Mouse (Mus musculus) stomach, postnatal 0 days (tissue): ENCODE results near the gene Cfap20. TPM values are rescaled to one million over a fixed set of nuclear protein-coding genes. Genes with fewer than 3 reads are reported as not detected.

Source experiments
- ATAC-seq: fragments of 200-750 bp; cut with Nextera tagmentation; 2 replicates; pipeline ENCODE4 v1.8.0; 2017; ENCODE audit not compliant: low FRiP score, low TSS enrichment
- DNase-seq: peaks from one replicate; pipeline ENCODE4 v3.0.0-alpha.2; 2016; ENCODE audit warnings: low spot score
- H3K27ac ChIP-seq: fragments of 300-500 bp; sonication (generic); replicated peaks from 2 replicates; pipeline ENCODE4 v1.5.1; 2014; ENCODE audit warnings: mild to moderate bottlenecking, control low read depth
- H3K27me3 ChIP-seq: fragments of 300-500 bp; sonication (generic); 2 replicates; pipeline ENCODE4 v1.6.1; 2014; ENCODE audit warnings: low read length; ENCODE audit not compliant: control insufficient read depth, insufficient read depth
- H3K36me3 ChIP-seq: fragments of 300-500 bp; sonication (generic); 2 replicates; pipeline ENCODE4 v1.6.1; 2014; ENCODE audit warnings: low read length, mixed read lengths; ENCODE audit not compliant: control insufficient read depth, insufficient read depth
- H3K4me1 ChIP-seq: fragments of 300-500 bp; sonication (generic); replicated peaks from 2 replicates; pipeline ENCODE4 v1.6.1; 2014; ENCODE audit warnings: antibody characterized with exemption; ENCODE audit not compliant: control insufficient read depth, insufficient read depth
- H3K4me2 ChIP-seq: fragments of 300-500 bp; sonication (generic); replicated peaks from 2 replicates; pipeline ENCODE4 v1.6.1; 2014; ENCODE audit warnings: low read depth, mild to moderate bottlenecking, control low read depth, moderate library complexity
- H3K4me3 ChIP-seq: fragments of 300-500 bp; sonication (generic); 2 replicates; pipeline ENCODE4 v1.5.1; 2014; ENCODE audit warnings: low read depth, low read length, control low read depth
- H3K9ac ChIP-seq: fragments of 300-500 bp; sonication (generic); 2 replicates; pipeline ENCODE4 v1.6.1; 2014; ENCODE audit warnings: mild to moderate bottlenecking, low read length, control low read depth, mixed read lengths
- H3K9me3 ChIP-seq: fragments of 300-500 bp; sonication (generic); 2 replicates; pipeline ENCODE4 v1.6.1; 2016; ENCODE audit warnings: low read length; ENCODE audit not compliant: control insufficient read depth
- CTCF ChIP-seq: IDR thresholded peaks from 2 replicates; pipeline ENCODE4 v1.5.1; 2016; ENCODE audit warnings: antibody characterized with exemption, low read depth, mild to moderate bottlenecking, moderate library complexity
- EP300 ChIP-seq: optimal IDR thresholded peaks from 2 replicates; pipeline ENCODE3; 2016; ENCODE audit warnings: antibody characterized with exemption
- WGBS: fragments of 180-500 bp; shearing (Covaris S2); extraction: QIAGEN DNeasy Blood & Tissue Kit; methylation state at CpG from one replicate; pipeline ENCODE4 v1.1.7; 2014; 5-methylcytosine and 5-hydroxymethylcytosine counted together
- polyA plus RNA-seq: library from polyadenylated mRNA; unstranded; fragments of >200 nt; fragmentation: Nextera tagmentation; extraction: Ambion mirVana; gene quantifications from 2 replicates; pipeline ENCODE4 v1.2.1, GENCODE M21; 2015

Cfap20 gene
- polyA plus RNA-seq, 1 experiment from 2014 or later, result 85.7 TPM

GRCm38 (mm10) chr8:95409518-95409917, 25.2 kb downstream of the Cfap20 start:
- Histone ChIP-seq H3K9me3 (no peaks in the 10 kb centered on the region), H3K27me3 (no peaks in the 10 kb centered on the region), H3K4me2 (no peak overlapping the region), H3K9ac (no peak overlapping the region), H3K4me3 (no peak overlapping the region), H3K27ac (no peak overlapping the region), H3K36me3 (no peaks in the 10 kb centered on the region), H3K4me1 (no peaks in the 10 kb centered on the region)
- 61% methylated on average over 5 of the region's 5 CpGs for WGBS
- TF ChIP-seq EP300 (no peak), CTCF (no peak)
- DNase-seq, result no peak
- ATAC-seq, result no peak

- H3K4me2 ChIP-seq, result no peak overlapping the region
- H3K27me3 ChIP-seq, result no peaks in the 10 kb centered on the region
- DNase-seq (no peak), ATAC-seq (no peak; the same call in 1 of the 2 replicates)
- WGBS, result 66% methylated on average over 7 of the region's 7 CpGs
- no peak overlapping the region for H3K4me3 ChIP-seq
- TF ChIP-seq CTCF, result no peak
- no peak for TF ChIP-seq EP300
- H3K36me3 ChIP-seq, result no peaks in the 10 kb centered on the region
- H3K4me1 ChIP-seq, result no peaks in the 10 kb centered on the region
- no peak overlapping the region for H3K27ac ChIP-seq
- no peaks in the 10 kb centered on the region for H3K9me3 ChIP-seq
- H3K9ac ChIP-seq, result no peak overlapping the region
These were observed 33.6 kb downstream of the Cfap20 start for GRCm38 (mm10) chr8:95401091-95401490.

- Histone ChIP-seq H3K4me1 (no peaks in the 10 kb centered on the region), H3K36me3 (no peaks in the 10 kb centered on the region), H3K27me3 (no peaks in the 10 kb centered on the region), H3K27ac (no peak overlapping the region), H3K9me3 (no peaks in the 10 kb centered on the region), H3K4me3 (no peak overlapping the region), H3K9ac (no peak overlapping the region), H3K4me2 (no peak overlapping the region)
- 75% methylated on average over 9 of the region's 9 CpGs for WGBS
- ATAC-seq, result no peak
- no peak for DNase-seq
- TF ChIP-seq CTCF, result no peak
- no peak for TF ChIP-seq EP300
These were observed 35.5 kb downstream of the Cfap20 start for GRCm38 (mm10) chr8:95399131-95399530.

GRCm38 (mm10) chr8:95397201-95397600, 37.5 kb downstream of the Cfap20 start:
- no peak overlapping the region for H3K4me2 ChIP-seq
- DNase-seq (no peak), ATAC-seq (peak; percentile 25; the same call in 1 of the 2 replicates)
- no peaks in the 10 kb centered on the region for H3K9me3 ChIP-seq
- H3K27ac ChIP-seq, result no peak overlapping the region
- TF ChIP-seq EP300 (no peak), CTCF (no peak)
- no peaks in the 10 kb centered on the region for H3K27me3 ChIP-seq
- H3K4me3 ChIP-seq, result no peak overlapping the region
- H3K4me1 ChIP-seq, result no peaks in the 10 kb centered on the region
- H3K9ac ChIP-seq, result no peak overlapping the region
- 37% methylated on average over 5 of the region's 5 CpGs for WGBS
- H3K36me3 ChIP-seq, result no peaks in the 10 kb centered on the region

- no peak overlapping the region for H3K4me2 ChIP-seq
- DNase-seq (no peak), ATAC-seq (no peak)
- H3K4me1 ChIP-seq, result no peaks in the 10 kb centered on the region
- no peaks in the 10 kb centered on the region for H3K9me3 ChIP-seq
- no peaks in the 10 kb centered on the region for H3K27me3 ChIP-seq
- no peak overlapping the region for H3K4me3 ChIP-seq
- no peak overlapping the region for H3K9ac ChIP-seq
- no peaks in the 10 kb centered on the region for H3K36me3 ChIP-seq
- WGBS, result 49% methylated on average over 11 of the region's 11 CpGs
- TF ChIP-seq EP300 (no peak), CTCF (no peak)
- H3K27ac ChIP-seq, result no peak overlapping the region
These were observed 37.9 kb downstream of the Cfap20 start for GRCm38 (mm10) chr8:95396752-95397151.

GRCm38 (mm10) chr8:95395186-95395918, 39.3 kb downstream of the Cfap20 start:
- no peak for TF ChIP-seq CTCF
- no peak for TF ChIP-seq EP300
- WGBS, result 37% methylated on average over 8 of the region's 8 CpGs
- no peaks in the 10 kb centered on the region for H3K36me3 ChIP-seq
- H3K9me3 ChIP-seq, result no peaks in the 10 kb centered on the region
- H3K4me3 ChIP-seq, result no peak overlapping the region
- H3K4me2 ChIP-seq, result no peak overlapping the region
- H3K27me3 ChIP-seq, result no peaks in the 10 kb centered on the region
- 0 out of 2 replicates have a peak overlapping the region, but pooled peaks have one; percentile 4 for H3K27ac ChIP-seq
- DNase-seq (no peak), ATAC-seq (no peak)
- no peaks in the 10 kb centered on the region for H3K4me1 ChIP-seq
- no peak overlapping the region for H3K9ac ChIP-seq
